Mouse (Mus musculus) olfactory bulb, adult 2 months (tissue): ENCODE results near the gene Ptbp3.

Experiments
- CTCF ChIP-seq: fragments of 200-500 bp; IDR thresholded peaks from 2 replicates; pipeline ENCODE4 v1.5.1; 2012; ENCODE audit warnings: low read depth, mild to moderate bottlenecking, low read length, moderate library complexity; ENCODE audit not compliant: insufficient read depth
- POLR2A ChIP-seq: fragments of 200-500 bp; IDR thresholded peaks from 2 replicates; pipeline ENCODE4 v1.6.1; 2012; ENCODE audit warnings: mild to moderate bottlenecking, low read depth, low read length, moderate library complexity; ENCODE audit not compliant: insufficient read depth

DNA sequence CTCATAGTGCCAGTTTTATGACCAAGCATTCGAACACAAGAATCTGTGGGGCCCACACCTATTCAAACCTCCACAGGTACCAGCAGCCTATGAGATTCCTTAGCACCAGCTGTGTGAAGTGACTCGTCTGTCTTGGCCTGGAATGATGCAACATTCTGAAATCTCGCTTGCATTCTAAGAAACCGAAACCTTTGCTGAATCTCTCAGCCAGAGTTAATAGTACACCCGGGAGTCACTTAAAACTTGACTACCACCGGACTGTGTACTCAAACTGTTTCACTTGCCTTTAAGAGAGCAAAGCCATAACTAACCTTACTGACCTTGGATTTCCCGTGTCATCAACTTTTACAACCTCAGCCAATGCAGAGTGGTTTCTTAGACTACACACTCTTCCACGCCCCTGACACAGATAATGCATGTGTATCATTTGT, 96.6 kb downstream of the Ptbp3 start:
- TF ChIP-seq CTCF (no peak), POLR2A (no peak)
